Mouse (Mus musculus): Measurements from ENCODE around the gene Tmem221.

The Tmem221 gene

DNA sequence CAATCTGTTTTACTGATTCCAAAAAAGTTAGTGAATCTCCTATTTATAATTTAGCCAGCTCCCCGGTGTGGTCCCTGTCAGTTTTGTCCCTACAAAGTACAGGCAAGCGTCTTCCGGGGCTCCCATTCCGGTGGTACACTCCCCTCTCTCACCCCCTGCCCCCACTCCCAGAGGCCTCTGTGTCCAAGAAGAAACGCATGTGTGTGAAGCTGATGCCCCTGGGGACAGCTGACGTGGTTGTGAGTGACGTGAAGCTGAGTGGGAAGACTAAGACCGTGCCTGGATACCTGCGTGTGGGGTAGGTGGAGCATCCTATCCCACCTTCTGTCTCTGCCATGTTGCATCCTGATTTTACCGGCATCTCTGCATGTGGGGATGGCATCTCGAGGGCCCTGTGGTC lies 13.6 kb downstream of the Tmem221 start:
- DNase-seq, result no peak

- DNase-seq, result no peak
These were observed 14.9 kb downstream of the Tmem221 start for GRCm38 (mm10) chr8:71543755-71544154.

DNA sequence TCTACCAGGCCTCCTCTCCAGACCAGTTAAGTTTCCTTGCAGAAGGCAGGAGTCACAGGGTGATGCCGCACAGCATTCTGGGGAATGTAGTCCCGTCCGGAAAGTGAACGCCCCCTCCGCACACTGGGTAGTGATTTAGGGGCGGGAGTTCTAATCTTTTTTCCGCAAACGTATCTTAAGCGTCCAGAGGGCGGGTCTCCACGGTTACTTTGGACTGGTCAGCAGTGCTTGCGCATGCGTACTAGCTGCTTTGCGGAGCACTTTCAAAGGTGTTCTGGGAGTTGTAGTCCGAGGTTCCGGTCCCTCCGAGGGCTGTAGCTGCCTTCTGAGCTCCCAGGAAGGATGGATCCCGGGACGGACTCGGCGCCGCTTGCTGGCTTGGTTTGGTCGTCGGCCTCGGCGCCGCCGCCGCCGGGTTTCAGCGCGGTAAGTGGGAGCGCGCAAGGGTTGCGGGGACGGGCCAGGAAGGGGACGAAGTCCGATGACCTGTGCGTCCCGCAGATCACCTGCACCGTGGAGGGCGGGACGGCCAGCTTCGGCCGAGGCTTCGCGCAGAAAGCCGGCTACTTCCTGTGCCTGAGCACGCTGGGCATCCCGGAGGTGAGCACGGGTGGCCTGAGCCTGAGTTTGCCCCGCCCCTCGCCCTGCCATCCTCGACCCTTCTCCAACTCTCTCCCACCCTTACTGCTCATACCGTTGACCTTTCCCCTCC lies 15.9 kb downstream of the Tmem221 start, which contains the start of gene Mvb12a:
Gene Mvb12a, plus strand, starts transcription at position 291 of the 712 bp plus-strand sequence.
- DNase-seq, result peak; percentile 97 to 100

- DNase-seq, result peak; percentile 96
These were observed 21.4 kb downstream of the Tmem221 start, which contains the start of gene Bst2 for GRCm38 (mm10) chr8:71537028-71537867. Bst2 (minus strand) TSS chr8:71537456.

DNA sequence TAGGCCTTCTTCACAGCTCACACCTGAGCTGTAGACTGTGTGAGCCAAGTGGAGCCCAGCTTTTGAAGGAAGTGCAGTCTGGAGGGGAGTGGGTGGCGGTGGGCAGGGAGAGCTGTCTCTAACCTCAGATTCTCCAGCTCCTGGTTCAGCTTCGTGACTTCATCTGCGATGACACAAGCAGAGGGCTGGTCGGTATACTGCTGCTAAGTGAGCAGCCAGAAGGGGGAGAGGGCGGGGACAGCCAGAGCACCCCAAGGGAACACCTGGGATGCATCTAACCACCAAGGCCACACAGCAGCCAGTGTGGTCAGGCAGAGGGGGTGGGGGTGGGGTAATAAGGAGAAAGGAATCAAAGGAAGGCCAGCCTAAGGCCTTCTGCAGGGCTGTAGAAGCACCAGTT lies 23.0 kb downstream of the Tmem221 start:
- DNase-seq, result no peak

DNA sequence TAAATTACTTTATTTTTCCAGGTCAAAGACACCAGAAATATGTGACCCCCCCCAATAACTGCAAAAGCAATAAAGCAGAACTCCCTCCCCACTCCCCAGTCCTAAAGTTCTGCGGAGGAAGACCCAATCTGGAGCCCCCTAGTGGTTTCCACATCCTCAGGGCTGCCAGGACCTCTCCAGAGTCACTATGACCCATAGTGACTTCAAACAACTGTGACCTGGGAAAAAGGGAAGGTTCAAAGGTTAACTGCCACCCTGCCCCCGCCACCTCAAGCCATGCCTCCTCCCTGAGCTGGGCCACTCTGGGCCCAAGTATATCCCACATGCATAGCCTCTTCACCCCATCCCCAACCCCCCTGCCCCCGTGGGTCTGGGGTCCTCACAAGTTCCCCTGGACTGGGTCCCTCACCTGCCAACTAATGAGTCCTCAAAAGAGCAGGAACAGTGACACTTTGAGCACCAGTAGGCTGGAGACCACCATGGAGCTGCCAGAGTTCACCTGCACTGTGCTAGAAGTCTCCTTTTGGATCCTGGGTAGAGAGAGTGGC lies 24.3 kb downstream of the Tmem221 start:
- no peak for DNase-seq

GRCm38 (mm10) chr8:71530735-71531467 lies 27.8 kb downstream of the Tmem221 start:
- DNase-seq, result peak; percentile 43 to 70

DNA sequence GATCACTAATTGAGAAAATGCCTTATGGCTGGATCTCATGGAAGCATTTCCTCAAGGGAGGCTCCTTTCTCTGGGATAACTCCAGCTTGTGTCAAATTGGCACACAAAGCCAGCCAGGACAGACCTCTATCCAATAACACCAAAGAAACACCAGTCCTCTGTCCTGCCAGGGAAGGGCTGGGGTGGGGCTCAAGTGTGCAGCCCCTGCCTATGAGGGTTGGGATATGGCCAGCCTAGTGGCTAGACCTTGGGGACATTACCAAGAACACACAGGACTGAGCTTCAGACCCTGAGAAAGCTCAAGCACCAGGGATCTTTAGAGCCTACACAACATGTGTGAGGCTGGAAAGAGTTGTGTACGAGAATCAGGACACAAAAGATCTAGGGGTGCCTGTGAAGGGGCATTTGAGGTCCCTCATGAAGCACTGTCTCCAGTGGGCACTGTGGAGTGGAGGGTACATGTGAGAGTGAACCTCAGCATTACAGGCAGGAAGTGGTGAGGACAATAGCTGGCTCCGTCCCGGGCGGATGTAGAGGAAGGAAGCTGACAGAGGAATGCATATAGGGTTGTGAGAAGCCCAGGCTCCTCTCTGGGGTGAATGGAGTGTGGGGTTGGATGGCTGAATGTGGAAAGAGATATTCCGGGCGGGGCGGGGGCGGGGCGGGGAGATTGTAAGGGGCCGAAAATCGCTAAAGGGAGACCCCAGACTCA lies 30.2 kb downstream of the Tmem221 start:
- peak; percentile 53 to 62 for DNase-seq

DNA sequence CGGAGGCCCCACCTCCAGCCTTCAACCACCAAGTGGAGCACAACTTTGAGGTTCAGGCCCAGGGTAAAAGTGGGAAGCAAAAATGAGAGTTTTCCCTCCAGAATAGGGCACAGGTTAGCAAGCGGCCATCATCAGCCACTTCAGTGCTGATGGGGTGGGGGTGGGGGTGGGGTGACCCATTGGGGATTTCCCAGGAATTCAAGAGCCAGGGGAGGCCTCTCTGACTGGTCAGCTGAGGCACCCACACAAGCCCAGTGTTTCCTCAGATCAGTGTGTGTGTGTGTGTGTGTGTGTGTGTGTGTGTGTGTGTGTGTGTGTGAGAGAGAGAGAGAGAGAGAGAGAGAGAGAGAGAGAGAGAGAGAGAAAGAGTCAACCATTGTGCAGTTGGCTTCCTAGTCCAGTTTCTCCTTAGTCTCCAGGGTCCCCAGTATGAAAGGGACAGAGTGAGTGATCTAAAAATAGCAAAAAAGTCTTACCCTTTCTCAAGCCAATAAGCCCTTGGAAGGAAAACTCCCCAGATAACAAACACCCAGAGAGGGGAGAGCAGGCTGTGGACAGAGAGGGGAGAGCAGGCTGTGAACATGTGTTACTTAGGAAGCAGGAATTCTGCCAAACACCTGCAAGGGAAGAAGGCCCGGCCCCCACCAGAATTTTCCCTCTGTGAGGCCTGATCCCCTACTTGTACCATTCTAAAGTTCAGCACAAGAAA lies 31.4 kb downstream of the Tmem221 start:
- no peak for DNase-seq

DNA sequence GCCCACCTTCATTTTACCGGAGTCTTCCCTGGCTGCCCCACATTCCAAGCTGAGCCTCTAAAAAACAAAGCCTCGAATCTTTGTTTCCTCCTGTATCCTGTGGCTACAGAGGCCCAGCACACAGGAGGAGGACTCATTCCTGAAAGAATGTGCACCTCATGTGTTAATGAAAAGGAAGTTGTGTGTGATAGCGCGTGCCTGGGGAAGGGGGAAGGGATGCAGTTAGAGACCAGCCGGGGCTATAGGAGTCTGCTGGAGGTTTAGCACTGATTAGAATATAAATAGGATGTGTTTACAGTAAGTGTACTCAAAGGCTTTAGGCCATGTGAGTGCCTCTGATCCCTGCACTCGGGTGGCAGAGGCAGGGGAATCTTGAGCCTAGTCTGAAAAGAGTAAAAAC lies 32.4 kb downstream of the Tmem221 start:
- no peak for DNase-seq

DNA sequence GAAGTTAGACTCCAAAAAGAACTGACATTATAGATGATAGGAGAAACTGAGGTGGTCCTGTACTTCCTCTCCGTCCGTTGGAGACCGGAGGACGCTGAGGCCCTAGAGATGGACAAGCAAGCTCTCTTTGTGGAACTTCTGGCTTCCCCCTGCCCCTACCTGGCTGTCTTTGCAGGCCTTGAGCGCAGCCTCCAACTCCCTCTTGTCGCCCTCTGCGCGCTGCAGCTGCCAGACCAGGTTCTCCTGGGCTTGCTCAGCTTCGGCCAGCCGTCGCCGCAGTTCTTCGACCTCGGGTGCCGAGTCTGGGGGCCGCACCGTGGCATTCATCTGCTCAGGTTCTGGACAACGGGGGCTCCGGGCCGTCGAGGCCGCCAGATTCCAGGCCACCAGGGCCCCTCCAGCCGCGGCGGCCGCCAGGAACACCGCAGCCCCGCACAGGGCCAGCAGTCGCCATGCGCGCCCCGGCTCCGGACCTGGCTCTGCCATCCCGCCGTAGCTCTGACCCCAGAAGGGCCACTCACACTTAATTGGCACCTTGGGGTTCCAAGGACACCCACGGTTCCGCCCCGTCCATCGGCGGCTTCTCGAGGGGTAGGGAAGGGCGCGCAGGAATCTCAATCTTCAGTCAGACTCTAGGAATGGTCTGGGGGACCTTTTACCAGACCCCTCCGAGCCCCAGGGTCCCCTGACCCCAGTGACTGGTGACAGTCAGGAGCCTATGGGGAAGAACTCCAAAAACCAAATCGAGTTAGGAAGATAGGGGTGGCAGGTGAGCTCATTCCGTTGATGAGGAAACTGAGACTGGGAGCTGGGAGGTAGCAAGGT lies 33.2 kb downstream of the Tmem221 start, which contains the start of gene Ccdc194:
Gene Ccdc194, minus strand, starts transcription at position 486 of the 825 bp plus-strand sequence.
- DNase-seq, result no peak

DNA sequence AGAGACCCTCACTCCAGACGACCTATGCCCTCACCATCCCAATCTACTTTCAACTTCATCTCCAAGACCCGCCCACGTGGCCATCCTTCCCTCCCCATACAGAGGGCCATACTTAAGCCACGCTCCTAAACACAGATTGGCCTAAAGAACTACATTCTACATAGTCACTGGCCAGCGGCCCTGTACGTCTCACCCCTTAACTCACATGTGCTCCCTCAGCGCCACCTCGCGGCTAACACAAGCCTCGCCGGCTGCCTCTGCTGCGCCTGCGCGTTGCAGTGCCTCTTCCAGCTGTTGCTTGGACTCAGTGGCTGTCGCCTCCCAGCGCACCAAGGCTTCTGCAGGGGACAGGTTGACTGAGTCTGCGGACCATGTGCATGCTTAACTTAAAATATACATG lies 37.0 kb downstream of the Tmem221 start:
- DNase-seq, result peak; percentile 92 to 96

- DNase-seq, result peak; percentile 72 to 87
These were observed 39.4 kb downstream of the Tmem221 start for GRCm38 (mm10) chr8:71519037-71519825.

- peak; percentile 38 to 72 for DNase-seq
These were observed 41.9 kb downstream of the Tmem221 start for GRCm38 (mm10) chr8:71516786-71517185.

DNA sequence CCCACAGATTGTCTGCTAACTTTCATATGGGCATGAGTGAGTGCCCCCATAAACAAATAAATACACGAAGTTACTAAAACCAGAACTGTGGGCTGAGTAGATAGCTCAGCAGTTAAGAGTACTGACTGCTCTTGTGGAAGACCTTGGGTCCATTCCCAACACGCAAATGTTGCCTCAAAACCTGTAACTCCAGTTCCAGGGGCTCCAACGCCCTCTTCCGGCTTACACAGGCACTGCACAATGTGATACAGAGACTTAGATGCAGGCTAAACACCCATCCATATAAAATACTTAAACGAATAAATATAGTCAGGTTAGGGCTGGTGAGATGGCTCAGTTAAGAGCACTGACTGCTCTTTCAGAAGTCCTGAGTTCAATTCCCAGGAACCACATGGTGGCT lies 43.6 kb downstream of the Tmem221 start:
- no peak for DNase-seq

- DNase-seq, result peak; percentile 67 to 68
These were observed 45.5 kb downstream of the Tmem221 start for GRCm38 (mm10) chr8:71513018-71513754.

DNA sequence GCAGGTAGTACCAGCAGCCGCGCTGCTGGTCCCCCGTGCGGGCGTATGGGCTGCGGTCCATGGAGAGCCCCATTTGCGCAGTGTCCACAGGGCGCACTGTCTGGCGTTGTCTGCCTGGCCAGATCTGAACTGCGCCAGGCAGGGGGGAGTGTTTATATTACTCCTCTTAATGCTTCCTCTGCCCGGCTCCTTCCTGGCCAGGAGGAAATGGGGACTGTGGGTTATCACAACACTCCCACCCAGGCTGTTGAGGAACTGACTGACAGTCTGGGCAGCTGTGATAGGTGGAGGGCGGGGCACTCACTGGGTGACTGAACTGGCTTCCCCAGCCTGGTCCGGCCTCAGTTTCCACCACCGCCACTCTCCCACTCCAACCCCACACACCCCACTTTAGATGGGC lies 47.0 kb downstream of the Tmem221 start, which contains the start of gene Plvap:
Gene Plvap, minus strand, starts transcription at position 109 of the 400 bp plus-strand sequence.
- DNase-seq, result peak; percentile 75 to 79

GRCm38 (mm10) chr8:71509316-71509715 lies 49.4 kb downstream of the Tmem221 start:
- no peak for DNase-seq

Measured in kidney, postnatal 36 days (tissue).